In the genomic region with DNA sequence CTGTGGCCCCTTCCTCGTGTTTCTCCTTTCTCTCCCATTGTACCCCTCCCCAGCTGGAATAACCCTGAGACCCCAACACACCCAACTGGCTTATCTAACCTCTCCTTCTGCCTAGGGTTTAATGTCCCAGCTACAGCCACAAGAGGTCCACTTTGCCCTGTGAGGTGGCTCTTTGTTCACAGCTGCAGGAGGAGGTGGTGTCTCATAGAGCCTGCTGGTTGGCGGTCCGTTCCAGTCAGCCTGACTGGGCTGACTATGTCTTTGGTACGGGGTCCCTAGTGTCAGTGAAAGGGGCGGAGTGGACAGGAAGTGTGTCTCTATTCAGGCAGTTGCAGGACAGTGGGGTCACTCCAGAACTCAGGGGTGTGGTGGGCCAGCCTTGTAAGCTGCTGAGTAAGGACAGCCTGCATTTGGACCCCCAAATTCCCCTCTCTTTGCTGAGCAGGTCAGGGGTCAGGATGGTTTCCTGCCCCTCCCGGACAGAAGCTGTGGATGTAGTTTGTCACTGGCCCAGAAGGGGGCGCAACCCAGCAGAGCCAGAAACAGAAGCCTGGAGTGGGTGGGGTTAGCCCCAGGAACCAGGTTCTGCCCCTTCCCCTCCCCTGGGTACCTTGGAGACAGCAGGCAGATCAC, we compare ENCODE assay signal across 8 mouse cellular contexts.
DNase-seq lines count a peak whose midpoint lies in the region; ATAC-seq and TF ChIP-seq lines count a peak whose summit lies in the region.

No protein-coding gene starts in this region.

- no peak for TF ChIP-seq POLR2A in testis, adult 2 months (IDR thresholded peaks at IDR 0.05; ENCODE audit: control insufficient read depth, low read depth, low read length)
- no peak for TF ChIP-seq POLR2A in small intestine, adult 2 months (IDR thresholded peaks at IDR 0.05; ENCODE audit: low read depth, low read length)

- 48% methylated on average over 7 of the region's 7 CpGs for WGBS in hindbrain, postnatal 0 days
- 7% methylated on average over 7 of the region's 7 CpGs for WGBS in liver, embryonic 15.5 days (ENCODE audit: insufficient replicate concordance)
- WGBS in small intestine, adult 2 months: 31% methylated on average over 7 of the region's 7 CpGs

- no peaks in the 10 kb centered on the region for H3K9me3 ChIP-seq in hindbrain, postnatal 0 days (ENCODE audit: low read length)
- H3K9me3 ChIP-seq in liver, embryonic 15.5 days (replicated peaks): no peaks in the 10 kb centered on the region

- DNase-seq in testis, postnatal 14 days (ENCODE audit: low spot score): no peak
- DNase-seq in brain, adult 2 months (ENCODE audit: low read depth, low spot score): peak; percentile 55
- DNase-seq in hindbrain, postnatal 0 days (ENCODE audit: low spot score): no peak
- DNase-seq in layer of hippocampus, postnatal 10 days (ENCODE audit: low spot score in 2 of 2): no peak
- DNase-seq in embryo, embryonic 9.5 days (ENCODE audit: extremely low spot score): no peak

- TF ChIP-seq CTCF in testis, adult 2 months (IDR thresholded peaks at IDR 0.05; ENCODE audit: control insufficient read depth, insufficient read depth, insufficient replicate concordance, low read depth, low read length): peak; percentile 46; the same call in 1 of the 2 replicates
- TF ChIP-seq CTCF in hindbrain, postnatal 0 days (IDR thresholded peaks at IDR 0.05; ENCODE audit: low read depth): peak; percentile 57
- peak; percentile 70 for TF ChIP-seq CTCF in small intestine, adult 2 months (IDR thresholded peaks at IDR 0.05; ENCODE audit: extremely low read depth, insufficient read length, insufficient replicate concordance, low read depth, low read length)

- H3K27ac ChIP-seq in testis, adult 2 months (ENCODE audit: control insufficient read depth, insufficient read depth, low read depth, low read length): no peak overlapping the region
- no peak overlapping the region for H3K27ac ChIP-seq in hindbrain, postnatal 0 days
- H3K27ac ChIP-seq in liver, embryonic 15.5 days (replicated peaks): peak overlapping the region; percentile 76
- H3K27ac ChIP-seq in small intestine, adult 2 months (ENCODE audit: insufficient read depth, low read depth, low read length): peak overlapping the region; percentile 81

- no peak overlapping the region for H3K9ac ChIP-seq in hindbrain, postnatal 0 days (replicated peaks; ENCODE audit: low read length)
- H3K9ac ChIP-seq in liver, embryonic 15.5 days: 0 out of 2 replicates have a peak overlapping the region, but pooled peaks have one; percentile 10

- no peak overlapping the region for H3K4me3 ChIP-seq in testis, adult 2 months (ENCODE audit: control insufficient read depth, low read depth, low read length)
- H3K4me3 ChIP-seq in hindbrain, postnatal 0 days (ENCODE audit: low read length): no peak overlapping the region
- no peak overlapping the region for H3K4me3 ChIP-seq in liver, embryonic 15.5 days (replicated peaks)
- no peak overlapping the region for H3K4me3 ChIP-seq in small intestine, adult 2 months (ENCODE audit: low read depth, low read length)

- no peaks in the 10 kb centered on the region for H3K27me3 ChIP-seq in testis, adult 2 months (ENCODE audit: control insufficient read depth, insufficient read depth, low read length)
- no peaks in the 10 kb centered on the region for H3K27me3 ChIP-seq in hindbrain, postnatal 0 days (ENCODE audit: insufficient read depth, low read length)
- no peaks in the 10 kb centered on the region for H3K27me3 ChIP-seq in liver, embryonic 15.5 days
- H3K27me3 ChIP-seq in small intestine, adult 2 months (ENCODE audit: control insufficient read depth, insufficient read depth, low read length): no peaks in the 10 kb centered on the region

- no peak for ATAC-seq in hindbrain, postnatal 0 days
- ATAC-seq in liver, embryonic 15.5 days (ENCODE audit: insufficient read depth): no peak

- peaks cover 5% of the 10 kb centered on the region for H3K4me1 ChIP-seq in testis, adult 2 months (ENCODE audit: control insufficient read depth, insufficient read depth, low read length)
- H3K4me1 ChIP-seq in hindbrain, postnatal 0 days (ENCODE audit: insufficient read depth, low read length): peaks cover 9% of the 10 kb centered on the region
- H3K4me1 ChIP-seq in liver, embryonic 15.5 days (replicated peaks): peaks cover 66% of the 10 kb centered on the region
- peaks cover 50% of the 10 kb centered on the region for H3K4me1 ChIP-seq in small intestine, adult 2 months (ENCODE audit: control insufficient read depth, insufficient read depth, insufficient read length, low read length)

- H3K36me3 ChIP-seq in testis, adult 2 months (ENCODE audit: control insufficient read depth, insufficient read depth, low read length): no peaks in the 10 kb centered on the region
- no peaks in the 10 kb centered on the region for H3K36me3 ChIP-seq in hindbrain, postnatal 0 days (ENCODE audit: insufficient read depth, low read length)
- no peaks in the 10 kb centered on the region for H3K36me3 ChIP-seq in liver, embryonic 15.5 days (replicated peaks)
- no peaks in the 10 kb centered on the region for H3K36me3 ChIP-seq in small intestine, adult 2 months (ENCODE audit: control insufficient read depth, insufficient read depth, low read length)

- H3K4me2 ChIP-seq in hindbrain, postnatal 0 days (ENCODE audit: low read depth, low read length): no peak overlapping the region
- 0 out of 2 replicates have a peak overlapping the region, but pooled peaks have one; percentile 1 for H3K4me2 ChIP-seq in liver, embryonic 15.5 days

Comparison
In these comparisons a context has a peak if more than half of its experiments do, and no peak if none do; other contexts are left out.
1. H3K27ac ChIP-seq: peak in liver, embryonic 15.5 days (single experiment) and small intestine, adult 2 months (single experiment); none in testis, adult 2 months (single experiment) and hindbrain, postnatal 0 days (single experiment).
2. Peak in every context shown above with its lines, with median percentiles within 50 percentile points of each other: CTCF ChIP-seq.